Mouse (Mus musculus): ENCODE data around the gene 2010111I01Rik. TPM values are rescaled to one million over a fixed set of nuclear protein-coding genes. Genes with fewer than 3 reads are reported as not detected.
A peak's percentile ranks its signal among the peaks of the same experiment; 100 is the strongest.

2010111I01Rik gene
- total RNA-seq, 2 experiments from 2014 or later = 104 to 111 TPM

GRCm38 (mm10) chr13:63016056-63016455 lies 51.4 kb downstream of the 2010111I01Rik start:
- DNase-seq (ENCODE audit: low spot score in 2 of 2) = peak; percentile 59 to 68

GRCm38 (mm10) chr13:63023243-63024217 lies 58.8 kb downstream of the 2010111I01Rik start:
- DNase-seq (ENCODE audit: low spot score in 2 of 2) = no peak

- DNase-seq (ENCODE audit: low spot score in 2 of 2) = no peak
Observed at GRCm38 (mm10) chr13:63030023-63030422, 65.3 kb downstream of the 2010111I01Rik start.

- DNase-seq (ENCODE audit: low spot score in 2 of 2) = no peak
Observed at GRCm38 (mm10) chr13:63031244-63031643, 66.6 kb downstream of the 2010111I01Rik start.

- no peak for DNase-seq (ENCODE audit: low spot score in 2 of 2)
Observed at GRCm38 (mm10) chr13:63032304-63032830, 67.7 kb downstream of the 2010111I01Rik start.

- DNase-seq (ENCODE audit: low spot score in 2 of 2) = no peak
Observed at GRCm38 (mm10) chr13:63032958-63033357, 68.3 kb downstream of the 2010111I01Rik start.

- no peak for DNase-seq (ENCODE audit: low spot score in 2 of 2)
Observed at GRCm38 (mm10) chr13:63033364-63033763, 68.7 kb downstream of the 2010111I01Rik start.

GRCm38 (mm10) chr13:63034666-63035065 lies 70.0 kb downstream of the 2010111I01Rik start:
- DNase-seq (ENCODE audit: low spot score in 2 of 2) = no peak

GRCm38 (mm10) chr13:63037906-63038305 lies 73.2 kb downstream of the 2010111I01Rik start:
- DNase-seq (ENCODE audit: low spot score in 2 of 2) = no peak

GRCm38 (mm10) chr13:63038415-63038814 lies 73.7 kb downstream of the 2010111I01Rik start:
- no peak for DNase-seq (ENCODE audit: low spot score in 2 of 2)

- no peak for DNase-seq (ENCODE audit: low spot score in 2 of 2)
Observed at GRCm38 (mm10) chr13:63038871-63039270, 74.2 kb downstream of the 2010111I01Rik start.

- DNase-seq (ENCODE audit: low spot score in 2 of 2) = no peak
Observed at GRCm38 (mm10) chr13:63039326-63039725, 74.6 kb downstream of the 2010111I01Rik start.

- no peak for DNase-seq (ENCODE audit: low spot score in 2 of 2)
Observed at GRCm38 (mm10) chr13:63039848-63040247, 75.2 kb downstream of the 2010111I01Rik start.

- no peak for DNase-seq (ENCODE audit: low spot score in 2 of 2)
Observed at GRCm38 (mm10) chr13:63045504-63046205, 81.0 kb downstream of the 2010111I01Rik start.

- DNase-seq (ENCODE audit: low spot score in 2 of 2) = peak; percentile 78 to 80
Observed at GRCm38 (mm10) chr13:63046206-63047020, 81.7 kb downstream of the 2010111I01Rik start.

GRCm38 (mm10) chr13:63063706-63064105 lies 99.0 kb downstream of the 2010111I01Rik start:
- no peak for DNase-seq (ENCODE audit: low spot score in 2 of 2)

- DNase-seq (ENCODE audit: low spot score in 2 of 2) = no peak
Observed at GRCm38 (mm10) chr13:63066607-63067006, 101.9 kb downstream of the 2010111I01Rik start.

- no peak for DNase-seq (ENCODE audit: low spot score in 2 of 2)
Observed at GRCm38 (mm10) chr13:63068371-63069136, 103.9 kb downstream of the 2010111I01Rik start.

GRCm38 (mm10) chr13:63071874-63072273 lies 107.2 kb downstream of the 2010111I01Rik start:
- DNase-seq (ENCODE audit: low spot score in 2 of 2) = no peak

- DNase-seq (ENCODE audit: low spot score in 2 of 2) = no peak
Observed at GRCm38 (mm10) chr13:63072376-63072775, 107.7 kb downstream of the 2010111I01Rik start.
